Mouse (Mus musculus) forelimb bud, embryonic 11.5 days (tissue): ENCODE results near the gene Ndufaf2.

Experiments used
- DNase-seq: peaks from one replicate; pipeline ENCODE4 v3.0.0-alpha.2; 2012; ENCODE audit warnings: low read depth, low spot score

Ndufaf2 gene

DNA sequence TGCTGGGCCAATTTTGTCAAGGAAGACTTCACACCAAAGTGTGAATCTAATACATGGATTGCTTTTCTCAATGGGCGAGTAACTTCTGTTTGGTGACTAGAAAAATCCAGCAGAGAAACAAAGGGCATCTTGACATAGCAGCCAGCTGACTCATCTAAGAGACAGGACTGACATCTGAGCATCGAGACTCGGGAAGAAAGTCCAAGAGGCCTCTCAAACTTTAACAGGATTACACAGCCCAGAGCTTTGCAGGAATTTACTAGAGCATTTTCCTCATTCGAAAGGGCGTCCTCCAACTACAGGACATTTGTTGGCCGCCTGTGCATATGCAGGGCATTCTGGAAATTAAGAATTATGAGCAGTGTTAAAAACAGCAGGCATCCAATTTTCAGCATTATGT lies 119.0 kb downstream of the Ndufaf2 start:
- no peak for DNase-seq

DNA sequence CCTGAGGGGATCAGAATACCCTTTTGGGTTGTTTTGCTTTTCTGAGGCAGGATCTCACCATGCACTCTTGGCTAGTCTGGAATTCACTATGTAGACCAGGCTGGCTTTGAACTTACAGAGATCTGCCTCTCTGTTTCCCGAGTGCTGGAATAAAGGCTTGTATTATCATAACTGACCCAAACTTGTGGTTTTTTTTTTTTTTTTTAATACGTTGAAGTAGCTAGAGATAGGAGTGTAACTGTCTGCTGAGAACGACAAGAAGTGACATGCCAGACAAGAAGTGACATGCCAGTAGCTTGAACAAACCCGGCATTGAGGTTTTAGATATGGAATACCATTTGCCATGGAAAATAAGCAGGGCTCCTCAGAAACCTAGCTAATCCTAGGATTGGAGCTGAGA lies 125.6 kb downstream of the Ndufaf2 start:
- DNase-seq = no peak

DNA sequence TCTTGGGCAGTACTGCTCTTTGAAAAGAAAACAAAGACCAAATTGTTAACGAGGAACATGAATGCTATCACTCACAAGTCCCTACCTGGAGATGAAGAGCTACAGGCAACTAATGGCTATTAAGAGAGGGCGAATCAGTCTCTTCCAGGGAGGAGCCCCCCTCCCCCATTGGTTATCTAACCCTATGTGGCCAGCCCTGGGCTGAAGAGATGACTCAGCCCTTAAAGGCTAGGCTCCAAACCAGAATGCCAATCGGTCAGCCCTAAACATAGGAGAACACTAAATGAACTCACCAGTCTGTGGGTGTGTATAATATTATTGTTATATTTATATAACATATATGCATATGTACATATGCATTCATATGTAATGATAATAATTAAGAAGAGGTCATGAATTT lies 132.6 kb downstream of the Ndufaf2 start:
- no peak for DNase-seq

DNA sequence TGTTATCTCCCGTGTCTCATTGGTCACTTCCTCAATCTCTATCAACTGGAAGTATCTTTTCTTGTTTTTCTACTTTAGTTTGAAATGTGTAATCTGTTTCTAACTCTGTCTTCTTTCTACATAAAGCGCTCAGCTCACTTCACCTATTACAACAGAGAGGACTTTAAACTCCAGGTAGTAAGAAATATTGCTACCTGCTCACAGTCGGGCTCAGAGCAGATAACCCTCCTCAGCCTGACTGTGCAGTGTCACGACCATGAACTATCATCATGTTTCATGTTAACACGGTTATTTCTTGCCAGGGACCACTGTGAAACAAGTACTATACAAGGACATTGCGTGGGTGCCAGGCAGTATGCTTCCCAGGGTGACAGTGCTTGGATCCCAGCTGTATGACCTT lies 141.1 kb downstream of the Ndufaf2 start:
- no peak for DNase-seq

DNA sequence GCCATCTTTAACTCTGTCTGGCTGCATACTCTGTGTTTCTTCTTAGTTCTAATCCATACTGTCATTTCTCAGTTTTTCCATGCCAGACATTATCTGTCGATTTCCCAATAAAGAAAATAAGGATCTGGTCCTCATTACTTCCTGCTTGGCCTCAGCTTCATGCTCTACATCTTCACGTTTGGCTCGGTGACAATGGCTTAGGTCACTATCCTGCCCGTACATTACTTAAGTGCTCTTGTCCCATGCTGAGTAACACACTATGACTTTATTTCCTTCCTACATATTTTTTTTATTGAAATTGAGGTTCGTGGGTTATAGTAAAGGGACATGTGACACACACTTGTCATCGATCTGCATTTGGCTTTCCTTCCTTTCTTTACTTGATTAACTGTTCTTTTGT lies 143.3 kb downstream of the Ndufaf2 start:
- DNase-seq = no peak

DNA sequence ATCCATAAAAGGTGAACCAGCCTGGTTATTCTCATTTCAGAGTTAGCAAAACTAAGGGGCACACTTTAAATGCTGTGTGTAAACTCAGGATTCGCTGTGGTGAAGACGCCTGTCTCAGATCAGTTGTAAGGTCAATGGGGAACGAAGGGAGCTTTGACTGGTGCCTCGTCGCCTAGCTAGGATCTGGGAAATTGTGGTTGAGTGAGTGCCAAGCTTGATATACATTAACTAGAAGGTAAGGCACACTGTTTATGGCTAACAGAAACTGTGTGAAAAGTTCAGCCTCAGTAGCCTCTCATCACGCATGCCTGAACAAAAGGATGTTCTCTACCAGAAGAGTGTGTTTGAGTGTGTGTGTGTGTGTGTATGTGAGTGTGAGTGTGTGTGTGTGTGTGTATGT lies 144.6 kb downstream of the Ndufaf2 start:
- DNase-seq = no peak

DNA sequence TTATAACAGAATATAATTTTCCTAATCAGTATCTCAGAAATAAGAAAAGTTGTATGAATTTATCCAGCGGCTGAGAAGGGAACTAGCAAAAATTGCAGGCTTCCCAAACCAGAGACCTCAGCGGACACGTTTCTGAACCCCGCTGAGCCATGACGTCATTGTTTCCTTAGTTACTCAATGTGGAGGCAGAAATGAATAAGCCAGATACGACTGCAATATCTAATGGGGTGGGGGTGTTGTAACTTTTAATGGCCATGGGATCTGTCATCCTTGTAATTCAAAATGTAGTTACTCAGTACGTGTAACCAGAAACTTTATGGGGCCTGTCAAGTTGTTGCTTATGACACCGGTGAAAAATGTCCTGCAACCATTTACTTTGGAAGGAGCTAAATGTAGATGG lies 145.3 kb downstream of the Ndufaf2 start:
- DNase-seq = no peak

DNA sequence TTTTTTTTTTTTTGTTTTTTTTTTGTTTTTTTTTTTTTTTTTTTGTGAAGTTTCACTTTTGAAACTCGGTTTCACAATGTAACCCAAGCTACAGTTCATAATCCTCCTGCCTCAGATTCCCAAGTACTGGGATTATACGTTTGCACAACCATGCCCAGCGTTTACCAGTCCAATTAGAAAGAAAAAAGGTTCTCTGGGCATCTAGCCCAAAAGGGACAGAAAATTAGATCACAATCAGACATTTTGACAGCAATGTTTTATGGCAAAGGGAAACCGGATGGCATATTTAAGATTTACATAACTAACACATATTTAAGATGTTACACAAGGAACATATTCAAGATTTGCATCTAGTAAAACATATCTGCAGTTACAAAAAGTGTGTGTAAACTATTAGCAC lies 150.6 kb downstream of the Ndufaf2 start:
- DNase-seq = no peak

DNA sequence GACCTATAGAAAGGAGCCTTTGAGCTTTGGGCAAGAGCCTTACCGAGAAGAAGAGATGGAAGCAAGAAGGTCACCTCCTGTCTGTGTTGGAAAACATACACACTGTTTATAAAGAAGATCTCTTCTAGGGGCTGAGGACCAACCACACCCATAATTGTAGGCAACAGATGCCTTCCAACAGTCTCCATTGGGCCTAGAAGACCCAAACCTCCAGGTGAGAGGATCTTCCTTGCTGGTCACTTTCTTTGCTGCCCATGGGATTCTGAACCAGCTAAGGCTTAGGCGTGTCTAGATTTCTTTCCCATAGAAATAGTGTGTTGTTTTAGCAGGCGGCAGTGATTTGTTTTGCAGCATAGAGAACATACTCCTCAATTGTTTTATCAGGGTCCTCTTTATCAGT lies 162.1 kb downstream of the Ndufaf2 start:
- DNase-seq = no peak

DNA sequence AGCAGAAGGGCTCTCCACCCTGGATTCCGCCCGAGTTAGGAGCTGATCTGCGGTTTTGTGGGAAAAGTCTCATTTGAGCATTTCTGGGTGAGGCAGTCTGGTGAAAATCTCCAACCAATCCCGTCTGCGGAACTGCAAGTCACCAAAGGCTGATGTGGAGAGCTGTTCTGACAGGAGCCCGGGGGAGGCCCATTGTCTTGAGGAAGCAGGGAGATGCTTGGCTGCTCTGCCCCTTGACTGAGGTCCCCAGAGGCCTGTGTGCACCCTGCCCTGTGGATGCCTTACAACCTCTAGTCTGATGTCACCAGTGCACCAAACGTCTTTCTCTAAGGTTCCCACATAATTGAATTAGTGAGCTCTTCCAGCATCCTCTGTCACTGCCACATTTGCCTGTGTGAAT lies 163.2 kb downstream of the Ndufaf2 start:
- DNase-seq = no peak

DNA sequence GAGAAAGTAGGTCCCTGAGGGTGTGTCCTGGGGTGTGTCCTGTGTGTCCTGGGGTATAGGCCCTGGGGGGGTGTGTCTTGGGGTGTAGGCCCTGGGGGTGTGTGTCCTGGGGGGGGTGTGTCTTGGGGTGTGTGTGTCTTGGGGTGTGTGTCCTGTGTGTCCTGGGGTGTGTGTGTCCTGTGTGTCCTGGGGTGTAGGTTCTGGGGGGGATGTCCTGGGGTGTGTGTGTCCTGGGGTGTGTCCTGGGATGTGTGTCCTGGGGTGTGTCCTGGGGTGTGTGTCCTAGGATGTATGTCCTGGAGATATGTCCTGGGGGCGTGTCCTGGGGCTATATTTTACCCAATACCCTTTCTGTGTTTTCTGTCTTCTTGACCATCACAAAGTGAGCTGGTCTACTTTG lies 165.8 kb downstream of the Ndufaf2 start:
- no peak for DNase-seq

DNA sequence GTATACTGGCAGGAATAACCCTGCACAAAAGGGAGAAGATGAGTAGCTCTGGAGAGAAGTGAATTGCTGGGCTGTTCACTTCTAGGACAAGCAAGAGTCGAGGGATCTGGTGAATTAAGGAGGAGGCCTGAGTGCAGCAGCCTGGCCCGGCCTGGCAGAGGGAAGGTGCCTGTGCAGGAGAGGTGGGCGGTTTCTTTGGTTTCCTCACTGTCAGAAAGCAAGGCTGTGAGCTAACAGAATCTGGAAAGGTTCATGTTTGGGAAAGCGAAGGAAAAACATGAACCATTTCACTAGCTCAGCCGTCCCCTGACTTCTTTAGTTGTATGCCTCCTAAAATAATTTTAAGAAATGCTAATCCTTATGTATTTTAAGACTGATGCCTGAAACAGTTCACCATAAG lies 173.8 kb downstream of the Ndufaf2 start:
- DNase-seq = no peak

DNA sequence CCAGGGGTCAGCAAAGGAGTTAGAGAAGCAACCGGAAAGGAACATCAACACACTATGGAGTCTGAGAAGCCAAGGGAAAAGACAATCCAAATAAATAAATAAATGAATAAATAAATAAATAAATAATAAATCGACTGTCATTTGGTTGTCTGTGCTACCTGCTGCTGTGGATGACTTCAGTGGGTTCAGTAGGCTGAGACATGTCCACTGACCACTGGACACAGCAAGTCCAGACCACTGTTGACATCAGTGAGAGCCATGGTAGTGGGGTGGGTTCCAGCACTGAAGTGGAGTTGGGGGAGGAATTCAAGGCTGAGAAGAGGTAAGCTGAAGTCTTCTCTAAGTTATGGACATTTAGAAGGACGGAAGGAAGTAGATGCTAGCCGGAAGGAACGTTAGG lies 174.2 kb downstream of the Ndufaf2 start:
- DNase-seq = no peak

DNA sequence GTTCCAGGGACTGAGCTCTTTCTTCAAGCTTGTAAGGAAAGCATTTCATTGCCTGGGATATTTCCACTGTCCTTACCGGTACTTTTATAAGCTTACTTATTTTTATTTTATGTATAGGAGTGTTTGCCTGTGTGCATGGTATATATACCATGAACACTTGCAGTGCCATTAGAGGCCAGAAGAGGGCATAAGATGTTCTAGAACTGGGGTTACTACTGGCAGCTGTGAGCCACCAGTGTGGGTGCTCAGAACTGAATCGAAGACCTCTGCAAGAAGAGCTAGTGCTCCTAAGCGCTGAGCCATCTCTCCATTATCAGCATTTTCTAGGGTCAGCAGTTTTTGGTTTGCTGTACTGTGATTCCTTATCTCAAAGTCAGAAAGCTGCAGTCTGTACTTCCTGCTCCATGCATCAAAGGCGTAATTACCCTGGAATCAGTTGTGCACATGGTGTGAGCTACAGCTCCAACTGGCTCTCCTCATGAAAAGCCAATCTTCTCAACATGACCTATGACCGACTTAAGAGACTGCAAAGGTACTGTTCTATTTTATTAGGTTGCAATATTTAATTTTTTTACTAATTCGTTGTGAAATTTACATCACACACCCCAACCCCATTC lies 175.1 kb downstream of the Ndufaf2 start:
- no peak for DNase-seq

DNA sequence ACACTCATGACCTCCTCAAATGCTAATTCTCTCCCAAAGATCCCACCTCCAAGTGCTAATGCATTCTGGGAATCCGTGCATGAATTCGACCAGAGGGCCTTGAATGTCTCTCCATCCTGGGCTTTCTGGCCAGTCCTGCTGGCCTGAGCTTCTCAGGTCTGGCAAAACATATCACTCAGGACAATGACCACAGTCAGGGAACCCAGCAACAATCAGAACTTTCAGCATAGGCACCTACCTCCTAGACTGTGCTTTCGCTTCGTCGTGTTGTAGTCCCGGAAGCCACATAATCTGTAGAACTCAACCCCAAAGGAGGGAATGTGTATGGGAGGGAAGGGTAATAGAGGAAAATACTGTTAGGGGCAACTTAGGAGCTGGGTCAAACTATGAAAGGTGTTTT lies 179.0 kb downstream of the Ndufaf2 start:
- DNase-seq = no peak

DNA sequence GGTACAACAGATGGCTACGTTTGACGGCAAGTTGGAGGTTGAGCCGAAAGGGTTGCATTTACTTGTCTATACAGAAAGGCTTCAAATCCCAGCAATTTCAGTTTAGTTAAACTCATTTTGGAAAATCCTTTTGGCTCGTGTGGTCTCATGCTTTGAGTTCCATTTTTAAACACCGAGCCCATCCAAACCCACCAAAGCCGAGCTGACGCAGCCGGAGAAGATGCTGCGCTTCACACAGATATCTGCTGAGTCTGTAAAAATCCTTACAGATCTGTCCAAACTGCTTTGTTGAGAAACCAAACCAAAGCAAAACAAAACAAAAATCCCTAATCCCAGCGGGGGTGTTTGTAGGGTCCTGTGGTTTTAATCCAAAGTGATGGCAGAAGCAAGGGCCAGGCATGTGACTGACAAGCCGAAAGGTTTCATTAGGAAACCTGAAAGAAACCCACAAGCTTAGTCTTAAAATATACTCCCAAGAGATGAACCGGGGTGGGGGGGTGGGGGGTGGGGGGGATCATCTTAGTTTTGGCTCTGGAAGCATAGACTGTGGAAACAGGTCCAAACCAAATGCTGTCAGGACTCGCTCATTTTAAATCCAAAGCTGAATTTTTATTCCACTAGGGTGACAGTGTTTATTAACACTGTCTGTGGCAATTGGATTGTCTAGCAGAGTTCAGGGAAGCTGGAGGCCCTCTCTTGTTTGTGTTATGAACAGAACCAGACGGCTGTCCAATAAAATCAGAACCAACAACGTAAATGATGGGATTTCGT lies 181.4 kb downstream of the Ndufaf2 start:
- no peak for DNase-seq

DNA sequence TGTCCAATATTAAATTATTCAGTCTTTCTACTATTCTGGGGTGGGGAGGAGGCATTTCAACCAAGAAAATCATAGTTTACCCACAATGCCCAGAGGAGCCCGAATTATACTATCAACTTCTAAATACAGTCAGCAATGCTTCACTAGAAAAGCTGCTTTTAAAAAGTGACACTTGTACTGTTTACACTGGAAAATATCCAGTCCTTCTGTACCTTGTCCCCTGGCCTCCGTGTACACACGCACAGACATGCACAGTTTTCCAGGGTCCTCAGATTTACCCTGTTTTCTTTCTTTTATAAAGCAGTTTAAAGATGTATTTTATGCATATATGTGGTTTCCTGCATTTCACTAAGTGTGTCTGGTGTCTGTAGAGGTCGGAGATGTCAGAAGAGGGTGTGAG lies 186.0 kb downstream of the Ndufaf2 start:
- no peak for DNase-seq

DNA sequence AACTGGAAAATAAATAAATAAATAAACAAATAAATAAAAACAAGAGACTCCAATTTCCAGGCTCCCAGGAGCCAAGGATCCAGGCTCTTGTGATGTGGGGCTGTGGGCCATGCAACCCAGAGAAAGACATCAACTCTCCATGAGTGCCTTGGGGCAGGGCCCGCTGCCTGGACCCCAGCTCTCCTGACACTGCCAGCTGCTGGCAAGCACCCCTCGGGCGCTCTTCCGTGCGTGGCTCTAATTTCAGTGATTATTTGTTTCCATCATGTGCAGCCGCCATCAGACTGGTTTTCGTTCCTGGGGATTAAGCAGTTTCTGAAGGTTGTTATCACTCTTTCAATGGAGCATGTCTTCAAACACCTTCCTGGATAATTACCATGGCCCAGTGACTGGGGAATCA lies 186.6 kb downstream of the Ndufaf2 start:
- no peak for DNase-seq

DNA sequence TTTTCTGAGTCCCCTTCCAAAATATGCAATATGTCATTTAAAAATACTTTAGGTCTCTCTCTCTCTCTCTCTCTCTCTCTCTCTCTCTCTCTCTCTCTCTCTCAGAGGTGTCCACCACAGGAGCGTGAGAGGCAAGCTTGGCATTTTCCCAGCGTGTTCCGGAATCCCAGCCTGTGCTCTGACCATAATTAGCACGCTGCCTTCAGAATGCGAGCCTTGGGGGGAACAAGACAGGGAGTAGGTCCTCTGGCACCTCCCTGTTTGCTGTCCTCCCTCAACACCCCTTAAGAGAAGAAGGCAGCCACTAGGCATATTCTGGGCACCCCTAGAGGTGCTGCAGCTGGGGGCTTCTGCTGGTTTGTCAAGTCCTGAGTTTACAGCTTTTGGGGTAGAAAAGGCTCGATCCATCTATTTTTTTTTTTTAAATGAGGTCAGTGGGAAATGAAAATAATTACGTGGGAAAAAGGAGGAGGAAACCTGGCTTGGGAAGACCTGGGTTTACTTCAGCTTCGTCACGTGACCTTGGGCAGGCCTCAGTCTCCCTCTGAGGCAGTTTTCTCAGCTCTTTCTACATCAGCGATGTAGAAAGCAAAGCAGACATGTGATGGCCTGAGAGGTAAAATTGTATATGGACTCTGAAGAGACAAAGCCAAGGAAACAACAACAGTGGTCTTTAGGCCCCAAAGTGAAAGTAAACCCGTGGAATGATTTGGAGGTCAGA lies 187.8 kb downstream of the Ndufaf2 start:
- no peak for DNase-seq

DNA sequence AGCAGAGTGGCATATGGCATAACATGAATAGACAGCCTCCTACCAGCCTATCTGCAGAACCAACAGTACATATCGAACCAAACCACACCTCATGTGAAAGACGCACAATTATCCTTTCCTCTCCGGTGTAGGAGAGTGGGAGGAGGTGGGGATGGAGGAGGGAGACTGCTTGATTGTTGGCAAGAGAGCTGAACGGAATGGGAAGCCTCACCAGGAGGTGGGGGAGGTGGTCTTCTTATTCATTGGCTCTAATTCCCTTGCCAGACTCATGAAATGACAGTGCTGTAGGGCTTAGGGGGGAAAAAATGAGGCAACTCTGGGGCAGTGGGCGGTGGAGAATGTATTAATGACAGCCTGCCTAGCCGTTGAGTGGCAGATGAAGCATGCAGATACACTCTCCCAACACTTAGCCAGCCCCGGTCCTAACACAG lies 188.4 kb downstream of the Ndufaf2 start:
- no peak for DNase-seq

DNA sequence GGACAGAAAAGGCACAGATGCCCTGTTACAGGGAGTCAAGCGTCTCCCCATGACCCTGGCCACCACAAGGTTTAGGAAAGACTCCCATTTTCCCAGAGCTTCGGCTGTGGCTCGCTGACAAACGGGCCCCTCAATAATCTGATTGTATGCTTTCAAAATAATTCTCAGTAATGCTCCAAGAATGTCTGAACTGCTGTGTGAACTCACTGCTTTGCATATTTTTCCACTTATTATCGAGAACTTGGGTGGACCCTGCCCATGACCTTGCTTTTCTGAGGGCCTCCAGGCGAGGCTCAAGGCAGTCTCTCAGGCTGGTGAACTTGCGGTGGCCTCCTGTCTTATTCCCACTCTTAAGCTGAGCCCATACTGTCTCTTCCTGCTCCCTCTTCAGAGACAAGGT lies 193.8 kb downstream of the Ndufaf2 start:
- no peak for DNase-seq

DNA sequence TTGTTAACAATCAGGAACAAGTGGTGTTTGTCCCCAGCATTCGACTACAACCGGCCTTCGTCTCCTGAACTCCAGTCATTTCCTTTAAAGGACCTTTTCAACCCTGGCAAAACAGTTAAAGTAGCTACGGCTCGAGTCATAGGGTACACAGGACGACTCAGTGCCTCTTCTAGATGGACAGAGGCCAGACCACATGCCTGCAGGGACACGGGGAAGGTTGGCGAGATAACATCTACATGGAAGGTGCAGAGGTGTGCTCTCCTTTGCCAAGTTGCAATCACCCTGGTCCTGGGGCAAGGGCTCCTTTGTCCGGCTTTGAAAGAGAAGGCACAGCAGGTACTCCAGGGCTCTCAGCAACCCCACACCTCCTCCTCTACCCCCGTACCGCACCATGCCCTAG lies 195.0 kb downstream of the Ndufaf2 start:
- DNase-seq = no peak

DNA sequence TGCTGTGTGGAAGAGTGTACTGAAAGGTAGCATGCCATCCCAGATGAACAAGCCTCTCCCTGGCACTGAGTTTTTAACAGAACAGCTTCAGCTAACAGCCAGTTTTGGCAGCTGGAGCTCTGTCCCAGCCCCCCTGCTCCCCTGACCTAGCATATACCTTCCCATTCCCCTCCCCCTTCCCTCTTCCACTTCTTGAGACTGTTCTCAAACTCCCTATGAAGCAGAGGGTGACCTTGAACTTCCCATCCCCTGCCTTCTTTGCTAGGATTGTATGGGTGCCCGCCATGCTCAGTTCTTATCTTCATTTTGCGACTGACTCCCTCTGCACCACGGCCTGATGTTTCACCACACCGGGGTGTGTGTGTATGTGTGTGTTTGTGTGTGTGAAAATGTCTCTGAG lies 195.7 kb downstream of the Ndufaf2 start:
- no peak for DNase-seq
